Mouse (Mus musculus): ENCODE results near the gene Vps8.
"Not testable (repeated sequence)": the region's sequence is repeated elsewhere in the genome, so short reads cannot be mapped to it uniquely, and the experiment has no call there.

Gene Vps8

DNA sequence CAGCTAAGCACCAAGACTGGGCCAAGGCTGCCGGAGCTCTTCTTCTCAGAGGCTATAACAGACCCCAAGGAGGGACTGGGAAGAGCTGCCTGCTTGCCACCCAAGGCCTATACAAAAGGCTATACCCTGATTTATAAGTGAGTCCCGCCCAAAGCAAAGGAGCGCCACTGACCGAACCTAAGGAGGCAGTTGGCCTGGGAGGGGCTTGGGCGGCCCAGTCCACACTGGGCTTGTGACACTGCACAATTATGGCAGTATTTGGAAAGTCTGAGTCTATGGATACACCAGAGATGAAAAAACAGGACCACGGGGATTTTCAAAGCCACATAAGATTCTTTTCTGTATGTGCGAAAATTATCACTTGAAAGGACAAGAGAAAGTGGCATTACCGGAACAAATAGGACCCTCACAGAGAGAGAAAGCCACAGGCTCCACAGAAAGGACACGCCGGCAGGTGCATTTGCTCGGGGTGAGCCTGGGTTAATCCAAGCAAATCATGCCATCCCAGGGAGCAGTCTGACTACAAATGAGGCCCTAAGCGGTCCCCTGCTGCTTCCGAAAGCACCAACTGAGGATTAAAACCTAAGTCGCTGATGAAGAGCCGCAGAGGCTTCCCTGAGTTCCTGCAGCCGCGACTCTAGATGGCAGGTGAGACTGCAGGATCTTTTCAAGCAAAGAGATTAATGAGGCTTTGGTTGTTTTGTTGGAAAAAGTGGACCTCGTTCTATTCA, 241.9 kb downstream of the Vps8 start:
- no peak for DNase-seq (ENCODE audit: low read depth, low spot score)

DNA sequence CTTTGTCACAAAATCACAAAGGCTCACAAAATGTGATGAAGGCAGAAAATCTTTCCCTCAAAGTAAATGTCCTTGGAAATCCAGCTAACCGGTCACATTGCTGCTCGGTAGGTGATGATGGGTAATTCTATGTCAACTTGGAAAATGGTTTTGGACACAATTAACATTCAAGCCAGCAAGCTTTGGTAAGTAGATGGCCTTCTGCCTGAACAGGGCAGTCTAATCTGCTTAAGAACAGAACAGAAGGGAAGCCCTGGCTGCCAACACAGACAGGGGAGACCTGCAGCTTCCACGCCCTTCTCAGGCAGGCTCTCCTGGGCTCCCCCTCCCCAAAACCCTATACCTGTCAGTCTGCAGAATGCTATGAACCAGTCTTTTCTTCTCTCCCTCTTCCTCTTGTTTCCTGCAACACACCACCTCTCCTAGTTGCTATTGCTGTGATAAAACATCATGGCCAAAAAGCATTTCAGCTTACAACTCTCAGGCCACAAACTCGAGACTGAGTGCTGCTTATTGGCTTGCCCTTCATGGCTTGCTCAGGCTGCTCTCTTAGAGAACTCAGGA, 242.6 kb downstream of the Vps8 start:
- no peak for DNase-seq (ENCODE audit: low read depth, low spot score)

- DNase-seq (ENCODE audit: low read depth, low spot score), result no peak
Measured at GRCm38 (mm10) chr16:21671878-21672277, 249.0 kb downstream of the Vps8 start.

DNA sequence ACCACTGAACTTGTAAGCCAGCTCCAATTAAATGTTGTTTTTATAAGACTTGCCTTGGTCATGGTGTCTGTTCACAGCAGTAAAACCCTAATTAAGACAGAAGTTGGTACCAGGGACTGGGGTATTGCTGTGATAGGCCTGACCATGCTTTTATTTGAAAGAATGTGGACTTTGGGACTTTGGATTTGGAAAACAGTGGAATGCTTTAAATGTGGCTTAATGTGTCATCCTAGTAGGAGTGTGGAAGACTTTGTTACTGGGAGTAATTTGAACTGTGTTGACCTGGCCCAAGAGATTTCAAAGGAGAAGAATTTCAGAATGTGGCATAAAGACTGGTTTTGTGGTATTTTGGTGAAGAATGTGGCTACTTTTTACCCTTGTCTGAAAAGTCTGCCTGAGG, 250.1 kb downstream of the Vps8 start:
- not testable (repeated sequence) for DNase-seq (ENCODE audit: low read depth, low spot score)

DNA sequence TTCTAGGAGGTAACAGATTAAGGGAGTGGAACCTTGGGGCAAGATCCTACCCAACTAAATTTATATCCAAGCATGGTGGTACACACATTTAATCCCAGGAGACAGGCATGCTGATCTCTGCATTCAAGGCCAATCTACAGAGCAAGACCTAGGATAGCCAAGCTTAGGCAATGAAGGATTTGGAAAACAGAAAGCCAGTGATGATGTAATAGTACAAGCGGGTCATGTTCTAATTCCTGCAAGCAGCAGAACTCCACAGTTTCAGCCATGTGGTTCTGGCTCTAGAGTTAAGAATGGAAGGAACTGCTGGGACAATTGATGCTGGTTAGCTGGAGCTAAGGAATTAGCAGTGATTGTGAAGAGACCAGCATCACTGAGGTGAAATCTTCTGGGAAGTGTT, 250.7 kb downstream of the Vps8 start:
- not testable (repeated sequence) for DNase-seq (ENCODE audit: low read depth, low spot score)

- no peak for DNase-seq (ENCODE audit: low read depth, low spot score)
Measured at GRCm38 (mm10) chr16:21676791-21677190, 253.9 kb downstream of the Vps8 start.

DNA sequence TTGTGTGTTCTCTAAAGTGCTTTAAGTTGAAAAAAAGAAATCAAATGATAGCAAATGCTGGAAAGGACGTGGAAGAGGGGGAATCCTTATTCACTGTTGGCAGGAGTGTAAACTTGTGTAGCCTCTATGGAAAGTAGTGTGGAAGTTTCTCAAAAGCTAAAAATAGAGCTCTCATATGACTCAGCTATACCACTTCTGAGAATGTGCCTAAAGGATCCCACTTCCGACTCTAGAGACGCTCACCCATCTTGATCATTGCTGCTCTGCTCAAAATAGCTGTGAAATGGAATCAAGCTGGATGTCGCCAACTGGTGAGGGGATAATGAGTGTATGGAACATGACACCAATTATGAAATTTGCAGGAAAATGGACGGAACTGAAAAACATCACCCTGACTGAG, 264.5 kb downstream of the Vps8 start:
- DNase-seq (ENCODE audit: low read depth, low spot score), result no peak

GRCm38 (mm10) chr16:21689141-21689540, 266.2 kb downstream of the Vps8 start:
- DNase-seq (ENCODE audit: low read depth, low spot score), result no peak

- DNase-seq (ENCODE audit: low read depth, low spot score), result no peak
Measured at GRCm38 (mm10) chr16:21690216-21690755, 267.4 kb downstream of the Vps8 start.

- DNase-seq (ENCODE audit: low read depth, low spot score), result no peak
Measured at GRCm38 (mm10) chr16:21693981-21694462, 271.1 kb downstream of the Vps8 start.

Measured in WW6 (cell line).